Mouse (Mus musculus) testis, adult 2 months (tissue): ENCODE measurements around the gene Slc39a11.

Experiments used
- CTCF ChIP-seq: fragments of 200-500 bp; IDR thresholded peaks from 2 replicates; pipeline ENCODE4 v1.5.1; 2012; ENCODE audit warnings: low read depth, mild to moderate bottlenecking, inconsistent platforms, low read length, moderate library complexity; ENCODE audit not compliant: control insufficient read depth, insufficient read depth, insufficient replicate concordance
- POLR2A ChIP-seq: fragments of 200-500 bp; IDR thresholded peaks from 2 replicates; pipeline ENCODE4 v1.6.1; 2012; ENCODE audit warnings: low read depth, mild to moderate bottlenecking, inconsistent platforms, low read length, moderate library complexity; ENCODE audit not compliant: control insufficient read depth

DNA sequence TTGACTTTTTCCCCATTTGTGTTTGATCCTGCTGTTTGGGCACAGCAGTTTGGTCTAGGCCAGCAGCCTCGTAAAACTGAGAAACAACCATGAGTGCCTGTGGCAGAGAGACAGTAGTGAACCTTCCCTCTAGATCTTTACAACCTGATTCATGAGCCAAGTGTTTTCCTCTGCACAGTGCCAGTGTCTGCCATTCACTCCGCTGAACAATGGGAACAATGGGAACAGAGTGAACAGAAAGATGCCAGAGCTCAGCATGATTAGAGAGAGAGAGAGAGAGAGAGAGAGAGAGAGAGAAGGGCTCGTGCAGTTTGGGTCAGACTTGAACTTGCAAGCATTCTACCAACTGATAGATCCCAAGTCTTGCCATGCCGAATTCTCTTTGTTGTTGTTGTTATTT lies 199.2 kb downstream of the Slc39a11 start:
- TF ChIP-seq CTCF (no peak), POLR2A (no peak)
